Mouse (Mus musculus) heart, postnatal 0 days (tissue): ENCODE data around the gene Qpctl.

Experiments used
- CTCF ChIP-seq: IDR thresholded peaks from 2 replicates; pipeline ENCODE4 v1.5.1; 2016; ENCODE audit warnings: antibody characterized with exemption, control low read depth, low read depth
- EP300 ChIP-seq: IDR thresholded peaks from 2 replicates; pipeline ENCODE4 v1.6.1; 2016; ENCODE audit warnings: antibody characterized with exemption, low read depth

- TF ChIP-seq CTCF: peak; percentile 16
- TF ChIP-seq EP300: no peak
These were observed 30.9 kb downstream of the Qpctl start, which contains the start of gene Gm4969 for GRCm38 (mm10) chr7:19118028-19118771.
